Mouse (Mus musculus) gastrocnemius, postnatal 4 days (tissue): ENCODE results near the gene Crybb3. TPM values are rescaled to one million over a fixed set of nuclear protein-coding genes. Genes with fewer than 3 reads are reported as not detected.

Experiments used
- DNase-seq, 2 experiments: peaks; one replicate each; pipeline ENCODE4 v3.0.0; 2021 to 2022; ENCODE audit warnings: low spot score in 2 of 2, mixed read lengths in 2 of 2
- total RNA-seq, 2 experiments: library from RNA; stranded (reverse); gene quantifications; 2 replicates each; pipeline ENCODE4 v1.2.3; 2021

The Crybb3 gene
- total RNA-seq, 2 experiments from 2014 or later, result 1.8 to 2.0 TPM

- no peak for DNase-seq
Measured at GRCm38 (mm10) chr5:113050581-113051185, 30.7 kb downstream of the Crybb3 start.

- no peak for DNase-seq
Measured at GRCm38 (mm10) chr5:113049876-113050275, 31.5 kb downstream of the Crybb3 start.

GRCm38 (mm10) chr5:113045511-113046273 lies 35.7 kb downstream of the Crybb3 start:
- DNase-seq, result no peak

- DNase-seq, result no peak
Measured at GRCm38 (mm10) chr5:113043531-113043930, 37.9 kb downstream of the Crybb3 start.

- DNase-seq, result peak in 1 of 2 experiments; percentile 48
Measured at GRCm38 (mm10) chr5:113041567-113042071, 39.8 kb downstream of the Crybb3 start.

- no peak for DNase-seq
Measured at GRCm38 (mm10) chr5:113040776-113041175, 40.6 kb downstream of the Crybb3 start.

- no peak for DNase-seq
Measured at GRCm38 (mm10) chr5:113038601-113039000, 42.8 kb downstream of the Crybb3 start.

GRCm38 (mm10) chr5:113035094-113036047 lies 46.0 kb downstream of the Crybb3 start:
- no peak for DNase-seq

- DNase-seq, result no peak
Measured at GRCm38 (mm10) chr5:113031201-113031754, 50.1 kb downstream of the Crybb3 start.

- no peak for DNase-seq
Measured at GRCm38 (mm10) chr5:113030082-113030481, 51.3 kb downstream of the Crybb3 start.

- no peak for DNase-seq
Measured at GRCm38 (mm10) chr5:113026706-113027105, 54.7 kb downstream of the Crybb3 start.

Other genes starting within 250 kb of the Crybb3 start
- 100 to 1,000 TPM; 213 TPM for gene Myo18b, start 185.2 kb downstream of the Crybb3 start, total RNA-seq
- 1 to 10 TPM; 7.4 to 8.4 TPM for gene Grk3, start 65.8 kb downstream of the Crybb3 start, total RNA-seq
- not detected for gene Crybb2, start 11.5 kb downstream of the Crybb3 start, total RNA-seq
- 10 to 100 TPM; 50.3 to 50.7 TPM for gene 2900026A02Rik, start 139.7 kb upstream of the Crybb3 start, total RNA-seq
- gene Tmem211, start 145.3 kb upstream of the Crybb3 start, total RNA-seq, result not detected
- 1 to 10 TPM in 1 of 2 experiments, under 1 TPM in 1; 0.75 to 1.3 TPM for gene Sgsm1, start 229.2 kb upstream of the Crybb3 start, total RNA-seq